Mouse (Mus musculus) heart, embryonic 12.5 days (tissue): ENCODE measurements around the gene Pif1. TPM values are rescaled to one million over a fixed set of nuclear protein-coding genes. Genes with fewer than 3 reads are reported as not detected.

Experiments used
- ATAC-seq: fragments of 200-750 bp; cut with Nextera tagmentation; 2 replicates; pipeline ENCODE4 v1.8.0; 2017; ENCODE audit warnings: moderate TSS enrichment, moderate library complexity; ENCODE audit not compliant: insufficient number of reproducible peaks, low FRiP score
- H3K27ac ChIP-seq: fragments of 300-500 bp; sonication (generic); 2 replicates; pipeline ENCODE4 v1.5.1; 2016; ENCODE audit warnings: mild to moderate bottlenecking, moderate library complexity; ENCODE audit not compliant: poor library complexity, severe bottlenecking
- H3K27me3 ChIP-seq: fragments of 300-500 bp; sonication (generic); replicated peaks from 2 replicates; pipeline ENCODE4 v1.6.1; 2016; ENCODE audit warnings: mild to moderate bottlenecking, moderate library complexity
- H3K36me3 ChIP-seq: fragments of 300-500 bp; sonication (generic); 2 replicates; pipeline ENCODE4 v1.6.1; 2016; ENCODE audit warnings: mild to moderate bottlenecking, moderate library complexity
- H3K4me1 ChIP-seq: fragments of 300-500 bp; sonication (generic); replicated peaks from 2 replicates; pipeline ENCODE4 v1.6.1; 2016; ENCODE audit warnings: mild to moderate bottlenecking
- H3K4me2 ChIP-seq: fragments of 300-500 bp; sonication (generic); 2 replicates; pipeline ENCODE4 v1.6.1; 2016; ENCODE audit warnings: mild to moderate bottlenecking, moderate library complexity
- H3K4me3 ChIP-seq: fragments of 300-500 bp; sonication (generic); 2 replicates; pipeline ENCODE4 v1.5.1; 2016; ENCODE audit warnings: mild to moderate bottlenecking
- H3K9ac ChIP-seq: fragments of 300-500 bp; sonication (generic); 2 replicates; pipeline ENCODE4 v1.6.1; 2016; ENCODE audit warnings: mild to moderate bottlenecking, moderate library complexity
- H3K9me3 ChIP-seq: fragments of 300-500 bp; sonication (generic); replicated peaks from 2 replicates; pipeline ENCODE4 v1.6.1; 2016; ENCODE audit warnings: mild to moderate bottlenecking, moderate library complexity
- WGBS: fragments of 180-500 bp; shearing (Covaris S2); methylation state at CpG from one replicate; pipeline ENCODE4 v1.1.7; 2016; 5-methylcytosine and 5-hydroxymethylcytosine counted together
- polyA plus RNA-seq: library from polyadenylated mRNA; unstranded; fragments of >200 nt; fragmentation: Nextera tagmentation; extraction: Ambion mirVana; gene quantifications from 2 replicates; pipeline ENCODE4 v1.2.1, GENCODE M21; 2016

Gene Pif1
- polyA plus RNA-seq, 1 experiment from 2014 or later: 12.4 TPM

DNA sequence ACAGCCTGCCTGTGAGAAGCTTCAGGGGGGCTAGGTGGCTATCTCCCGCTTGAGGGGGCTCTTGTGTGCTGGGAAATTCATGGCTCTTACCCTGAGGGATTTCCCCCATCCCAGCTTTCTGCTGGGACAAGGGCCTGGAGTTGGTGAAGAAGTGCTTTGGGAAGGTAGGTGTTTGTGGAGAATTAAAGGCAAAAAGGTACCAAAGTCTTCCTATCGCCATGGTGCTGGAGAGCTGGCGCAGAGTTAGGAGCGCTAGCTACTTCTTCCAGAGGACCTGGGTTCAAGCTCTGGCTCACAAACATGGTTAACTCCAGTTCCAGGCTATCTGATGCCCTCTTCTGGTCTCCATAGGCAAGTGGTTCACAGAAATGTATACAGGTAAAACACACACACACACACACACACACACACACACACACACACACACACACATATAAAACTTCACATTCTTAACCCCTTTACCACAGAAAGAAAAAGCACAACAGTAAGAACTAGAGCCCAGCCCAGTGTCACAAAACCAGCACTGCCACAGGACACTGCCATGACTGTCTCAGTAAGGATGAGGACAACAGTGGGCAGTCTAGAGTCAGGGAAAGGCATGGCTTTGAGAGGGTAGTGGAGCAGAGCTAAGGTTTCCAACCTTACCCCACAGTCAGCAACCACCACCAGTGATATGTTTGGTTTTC lies 9.3 kb upstream of the Pif1 start:
- Histone ChIP-seq H3K9me3 (no peaks in the 10 kb centered on the region), H3K4me2 (peak overlapping the region; percentile 74), H3K4me1 (peaks cover 56% of the 10 kb centered on the region), H3K4me3 (no peak overlapping the region), H3K36me3 (peaks cover 7% of the 10 kb centered on the region), H3K27ac (peak overlapping the region; percentile 58), H3K9ac (peak overlapping the region; percentile 37; the same call in 1 of the 2 replicates), H3K27me3 (no peaks in the 10 kb centered on the region)
- no peak for ATAC-seq
- WGBS: 87% methylated on average over 4 of the region's 4 CpGs

DNA sequence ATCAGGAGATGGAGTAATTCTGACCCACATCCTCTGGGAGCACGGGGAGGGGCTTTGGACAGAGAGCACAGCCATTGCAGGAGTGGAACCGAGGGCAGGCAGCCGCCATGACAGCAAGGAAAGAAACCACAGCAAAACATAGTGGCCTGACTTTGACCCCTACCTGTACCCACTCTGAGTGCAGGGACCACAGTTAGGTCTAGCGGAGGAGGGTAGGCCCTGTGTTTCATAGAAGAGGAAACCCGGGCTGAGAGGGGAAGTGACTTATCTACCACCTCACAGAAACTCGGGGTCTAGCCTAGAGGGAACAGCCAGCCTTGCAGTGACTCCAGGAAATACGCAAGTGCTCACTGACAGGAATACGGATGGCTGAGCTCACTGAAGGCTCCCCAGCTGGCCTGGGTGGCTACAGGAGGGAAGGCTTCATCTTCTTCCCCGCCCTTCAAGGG lies 8.1 kb upstream of the Pif1 start:
- H3K4me1 ChIP-seq: peaks cover 56% of the 10 kb centered on the region
- H3K36me3 ChIP-seq: no peaks in the 10 kb centered on the region
- WGBS: 34% methylated on average over 9 of the region's 9 CpGs

DNA sequence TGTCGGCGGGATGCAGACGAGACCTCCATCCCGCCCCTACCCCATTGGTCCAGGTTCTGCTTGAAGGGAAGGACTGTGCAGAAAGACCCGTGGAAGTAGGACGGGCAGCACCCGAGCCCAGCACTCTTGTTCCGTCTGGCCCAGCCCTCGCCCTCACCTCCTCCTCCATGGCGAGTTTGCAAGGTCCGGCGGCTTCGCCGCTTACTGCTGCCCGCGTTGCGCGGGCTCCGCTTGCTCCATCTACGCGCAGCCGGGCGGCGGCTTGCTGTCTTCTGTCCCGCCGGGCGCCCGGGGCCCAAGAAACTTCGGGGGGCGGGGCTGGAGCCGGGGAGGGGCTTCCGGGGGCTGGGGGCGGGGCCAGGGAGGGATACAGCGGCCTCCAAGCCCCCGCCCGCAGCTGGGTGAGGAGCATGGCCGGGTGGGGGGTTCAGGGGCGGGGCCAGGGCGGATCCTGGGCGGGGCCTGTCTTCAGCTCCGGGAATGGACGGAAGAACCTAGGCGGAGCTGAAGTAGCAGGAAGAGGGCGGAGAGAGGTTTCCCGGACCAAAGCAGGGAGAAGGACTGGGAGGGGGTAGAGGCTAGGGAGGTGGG lies 7.1 kb upstream of the Pif1 start, which contains the start of gene Plekho2:
Plekho2 (minus strand) TSS at position 260 of the 591 bp plus-strand sequence.
- H3K9me3 ChIP-seq: no peaks in the 10 kb centered on the region
- H3K4me3 ChIP-seq: peak within 1 kb of the TSS; percentile 58
- H3K27ac ChIP-seq: peak within 1 kb of the TSS; percentile 56
- H3K4me2 ChIP-seq: peak within 1 kb of the TSS; percentile 74
- peak within 1 kb of the TSS; percentile 70 for H3K9ac ChIP-seq
- peaks cover 51% of the 10 kb centered on the region for H3K4me1 ChIP-seq
- peak; percentile 89 for ATAC-seq
- no peaks in the 10 kb centered on the region for H3K36me3 ChIP-seq
- WGBS: under 1% methylated on average over 45 of the region's 45 CpGs
- no peaks in the 10 kb centered on the region for H3K27me3 ChIP-seq

More for the DNA sequence above, 8.1 kb upstream of the Pif1 start:
- Histone ChIP-seq H3K9ac (peak overlapping the region; percentile 70), H3K27ac (peak overlapping the region; percentile 41), H3K4me3 (peak overlapping the region; percentile 58), H3K9me3 (no peaks in the 10 kb centered on the region), H3K27me3 (no peaks in the 10 kb centered on the region), H3K4me2 (peak overlapping the region; percentile 74)
- no peak for ATAC-seq

DNA sequence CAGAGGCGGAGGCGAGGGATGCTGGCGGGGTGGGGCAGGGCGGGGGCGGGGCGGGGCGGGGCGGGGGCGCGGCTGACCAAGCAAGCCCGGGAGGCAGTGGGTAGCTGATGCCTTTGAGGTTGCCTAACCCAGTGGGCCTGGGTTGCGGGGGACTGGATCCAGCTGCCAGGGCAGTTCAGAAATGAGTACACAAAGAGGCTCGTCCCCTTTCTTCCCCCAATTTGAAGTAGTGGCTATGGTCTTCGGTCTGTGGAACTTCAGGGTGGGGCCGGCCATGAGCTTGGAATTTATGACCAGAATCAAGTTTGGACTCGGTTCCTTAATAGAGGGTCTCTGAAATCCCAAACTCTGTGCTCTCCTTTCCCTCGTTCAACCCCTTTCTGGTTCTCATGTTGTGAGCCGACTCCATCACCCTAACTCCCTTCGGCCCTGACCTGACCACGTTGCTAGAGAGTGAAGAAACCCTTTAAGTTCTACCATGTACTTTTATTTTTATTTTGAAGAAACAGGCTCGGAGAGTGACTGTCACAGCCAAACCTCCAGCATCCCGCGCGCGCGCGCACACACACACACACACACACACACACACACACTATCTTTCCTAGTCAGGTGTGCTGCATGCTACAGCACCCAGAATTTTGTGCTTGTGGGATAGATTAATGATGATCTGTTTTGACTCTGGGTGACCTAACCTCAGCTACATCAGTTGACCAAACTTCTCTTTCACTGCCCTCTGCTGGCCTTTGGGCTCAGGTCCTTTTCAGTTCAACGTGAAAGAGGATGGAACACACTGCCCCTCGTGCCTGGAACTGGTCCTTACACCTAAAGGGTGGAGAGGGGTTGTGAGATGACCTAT lies 6.3 kb upstream of the Pif1 start:
- Histone ChIP-seq H3K4me3 (peak overlapping the region; percentile 58), H3K27me3 (no peaks in the 10 kb centered on the region), H3K4me2 (peak overlapping the region; percentile 68), H3K36me3 (no peaks in the 10 kb centered on the region), H3K9ac (peak overlapping the region; percentile 47; the same call in 1 of the 2 replicates), H3K27ac (peak overlapping the region; percentile 56), H3K4me1 (peaks cover 43% of the 10 kb centered on the region), H3K9me3 (no peaks in the 10 kb centered on the region)
- 5% methylated on average over 19 of the region's 29 CpGs for WGBS
- ATAC-seq: peak; percentile 33; the same call in 1 of the 2 replicates

DNA sequence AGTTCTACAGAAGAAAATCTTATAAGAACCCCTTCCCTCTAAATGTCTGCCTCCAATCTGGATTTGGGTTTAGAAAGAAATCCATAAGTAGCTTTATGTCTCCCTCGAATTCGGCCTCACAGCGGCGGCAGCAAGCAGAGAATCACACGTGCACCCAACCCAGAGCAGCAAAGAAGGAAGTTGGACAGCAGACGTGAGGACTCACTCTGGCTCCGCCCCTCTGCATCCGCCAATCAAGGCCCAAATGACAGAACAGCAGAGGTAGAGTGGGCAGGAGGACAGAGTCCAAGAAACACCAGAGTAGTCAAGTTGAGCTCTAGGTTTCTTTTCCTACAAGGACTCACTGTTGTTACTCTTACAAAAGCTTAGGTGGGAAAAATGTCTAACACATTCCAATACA lies 3.9 kb upstream of the Pif1 start:
- H3K4me1 ChIP-seq: peaks cover 20% of the 10 kb centered on the region
- no peak overlapping the region for H3K4me2 ChIP-seq
- H3K4me3 ChIP-seq: no peak overlapping the region
- no peak overlapping the region for H3K27ac ChIP-seq
- 22% methylated on average over 8 of the region's 8 CpGs for WGBS
- H3K9ac ChIP-seq: no peak overlapping the region
- no peaks in the 10 kb centered on the region for H3K27me3 ChIP-seq
- H3K9me3 ChIP-seq: no peaks in the 10 kb centered on the region
- no peak for ATAC-seq
- no peaks in the 10 kb centered on the region for H3K36me3 ChIP-seq

DNA sequence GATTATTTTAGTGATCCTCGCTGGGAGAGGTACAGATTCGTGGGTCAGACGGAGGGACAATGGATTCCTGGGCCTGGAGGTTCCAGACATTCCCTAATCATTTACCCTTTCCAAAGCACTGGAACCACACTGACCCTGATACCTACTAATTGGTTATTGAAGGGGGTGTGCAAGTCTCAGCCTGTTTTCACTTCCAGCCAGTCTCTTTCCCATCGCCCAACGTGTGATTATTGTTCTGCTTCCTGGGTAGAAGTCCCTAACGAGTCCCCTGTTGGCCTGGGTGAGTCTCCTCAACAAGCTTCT lies 261 bp downstream of the Pif1 start:
- H3K27ac ChIP-seq: peak overlapping the region; percentile 67
- H3K27me3 ChIP-seq: no peaks in the 10 kb centered on the region

DNA sequence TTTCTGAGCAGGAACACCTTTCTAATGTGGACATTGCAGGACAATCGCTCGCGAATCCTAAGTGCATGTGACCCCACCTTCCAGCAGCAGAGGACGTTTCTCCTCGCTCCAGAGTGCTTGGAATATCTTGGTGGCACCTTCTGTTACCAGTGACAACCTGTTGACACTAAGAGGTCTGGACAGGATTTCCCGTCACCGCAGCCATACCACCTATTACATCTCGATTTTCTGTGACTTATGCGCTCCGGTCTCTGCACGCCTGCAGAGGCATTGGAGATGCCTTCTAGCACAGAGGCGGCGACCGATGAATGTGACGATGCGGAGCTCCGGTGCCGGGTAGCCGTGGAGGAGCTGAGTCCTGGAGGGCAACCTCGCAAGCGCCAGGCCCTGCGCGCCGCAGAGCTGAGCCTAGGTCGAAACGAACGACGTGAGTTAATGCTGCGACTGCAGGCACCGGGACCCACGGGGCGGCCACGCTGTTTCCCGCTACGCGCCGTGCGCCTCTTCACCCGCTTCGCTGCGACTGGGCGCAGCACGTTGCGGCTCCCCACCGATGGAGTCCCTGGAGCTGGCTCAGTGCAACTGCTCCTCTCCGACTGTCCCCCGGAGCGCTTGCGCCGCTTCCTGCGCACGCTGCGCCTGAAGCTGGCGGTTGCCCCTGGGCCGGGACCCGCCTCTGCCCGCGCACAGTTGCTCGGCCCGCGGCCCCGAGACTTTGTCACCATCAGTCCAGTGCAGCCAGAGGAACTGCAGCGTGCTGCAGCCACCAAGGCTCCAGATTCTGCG lies 806 bp downstream of the Pif1 start:
- peak; percentile 62 for ATAC-seq
- H3K4me3 ChIP-seq: peak overlapping the region; percentile 77
- H3K27ac ChIP-seq: peak overlapping the region; percentile 67

More for the DNA sequence above, 261 bp downstream of the Pif1 start:
- H3K9me3 ChIP-seq: no peaks in the 10 kb centered on the region
- peak overlapping the region; percentile 74 for H3K9ac ChIP-seq
- ATAC-seq: no peak; the same call in 1 of the 2 replicates
- H3K4me3 ChIP-seq: peak overlapping the region; percentile 77
- H3K4me2 ChIP-seq: peak overlapping the region; percentile 98
- peaks cover 24% of the 10 kb centered on the region for H3K36me3 ChIP-seq
- peaks cover 12% of the 10 kb centered on the region for H3K4me1 ChIP-seq
- WGBS: 0% methylated on average over 6 of the region's 6 CpGs

DNA sequence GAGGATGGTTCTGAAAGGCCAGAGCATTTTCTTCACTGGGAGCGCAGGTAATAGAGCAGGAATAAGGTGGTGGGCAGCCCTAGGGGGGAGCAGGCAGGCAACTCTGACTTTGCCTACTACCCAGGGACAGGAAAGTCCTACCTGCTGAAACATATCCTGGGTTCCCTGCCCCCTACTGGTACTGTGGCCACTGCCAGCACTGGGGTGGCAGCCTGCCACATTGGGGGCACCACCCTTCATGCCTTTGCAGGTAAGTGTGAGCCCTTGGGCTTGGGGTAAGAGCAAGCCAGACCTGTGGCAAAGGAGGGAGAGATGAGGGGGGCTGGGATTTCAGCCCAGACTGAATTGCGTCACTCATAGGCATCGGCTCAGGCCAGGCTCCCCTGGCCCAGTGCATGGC lies 2.1 kb downstream of the Pif1 start:
- Histone ChIP-seq H3K36me3 (peaks cover 42% of the 10 kb centered on the region), H3K4me2 (peak overlapping the region; percentile 98), H3K9me3 (no peaks in the 10 kb centered on the region), H3K4me1 (peaks cover 12% of the 10 kb centered on the region), H3K4me3 (peak overlapping the region; percentile 77), H3K27ac (no peak overlapping the region), H3K9ac (peak overlapping the region; percentile 74), H3K27me3 (no peaks in the 10 kb centered on the region)
- no peak for ATAC-seq
- 93% methylated on average over 3 of the region's 3 CpGs for WGBS

More for the DNA sequence above, 806 bp downstream of the Pif1 start:
- H3K9me3 ChIP-seq: no peaks in the 10 kb centered on the region
- H3K4me1 ChIP-seq: peaks cover 12% of the 10 kb centered on the region
- peak overlapping the region; percentile 74 for H3K9ac ChIP-seq
- H3K36me3 ChIP-seq: peaks cover 29% of the 10 kb centered on the region
- WGBS: under 1% methylated on average over 64 of the region's 64 CpGs
- H3K27me3 ChIP-seq: no peaks in the 10 kb centered on the region
- peak overlapping the region; percentile 98 for H3K4me2 ChIP-seq

DNA sequence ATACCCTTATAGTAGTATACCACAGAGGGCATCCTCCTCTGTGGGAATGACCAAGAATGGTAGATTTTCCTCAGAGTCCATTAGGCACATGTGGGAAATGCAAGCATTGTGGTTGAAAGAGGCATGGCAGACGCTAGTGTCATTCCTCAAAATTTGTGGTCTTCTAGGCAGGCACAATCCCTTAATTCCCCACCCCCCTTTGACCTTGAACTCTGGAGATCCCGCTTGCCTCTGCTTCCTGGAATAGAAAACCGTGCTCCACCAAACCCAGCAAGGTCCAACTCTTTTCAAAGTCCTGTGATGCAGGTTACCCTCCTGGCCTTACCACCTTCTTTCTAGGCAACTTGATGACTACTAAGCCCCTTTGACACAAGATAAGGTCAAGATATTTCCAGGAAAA lies 5.8 kb downstream of the Pif1 start:
- H3K9me3 ChIP-seq: no peaks in the 10 kb centered on the region
- WGBS: 80% methylated on average over 3 of the region's 3 CpGs
- H3K4me3 ChIP-seq: no peak overlapping the region
- peaks cover 12% of the 10 kb centered on the region for H3K4me1 ChIP-seq
- H3K4me2 ChIP-seq: no peak overlapping the region
- H3K27me3 ChIP-seq: no peaks in the 10 kb centered on the region
- no peak overlapping the region for H3K27ac ChIP-seq
- H3K36me3 ChIP-seq: peaks cover 61% of the 10 kb centered on the region
- no peak for ATAC-seq
- no peak overlapping the region for H3K9ac ChIP-seq

DNA sequence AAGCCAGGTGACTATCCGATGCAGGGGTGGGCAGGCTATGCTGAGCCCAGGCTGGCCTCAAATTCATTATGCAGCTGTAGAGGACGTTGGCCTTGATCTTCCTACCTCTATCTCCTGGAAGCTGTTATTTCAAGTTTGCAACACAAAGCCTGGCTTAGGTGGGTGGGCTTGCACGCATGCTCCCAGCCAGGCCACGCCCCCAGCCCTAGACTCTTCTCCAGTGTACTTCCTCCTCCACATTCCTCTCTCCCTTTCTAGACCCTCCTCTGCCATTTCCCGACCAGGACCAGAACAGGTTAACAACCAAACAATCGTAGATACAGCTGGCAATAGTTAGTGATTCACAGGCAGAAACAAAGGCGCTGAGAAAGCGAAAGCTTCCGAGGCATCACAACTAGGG lies 6.6 kb downstream of the Pif1 start:
- no peak for ATAC-seq
- no peak overlapping the region for H3K4me2 ChIP-seq
- peaks cover 61% of the 10 kb centered on the region for H3K36me3 ChIP-seq

More for the DNA sequence above, 6.6 kb downstream of the Pif1 start:
- WGBS: 88% methylated on average over 9 of the region's 9 CpGs
- no peaks in the 10 kb centered on the region for H3K9me3 ChIP-seq
- no peak overlapping the region for H3K9ac ChIP-seq
- peaks cover 9% of the 10 kb centered on the region for H3K4me1 ChIP-seq
- H3K27ac ChIP-seq: no peak overlapping the region
- H3K27me3 ChIP-seq: no peaks in the 10 kb centered on the region
- no peak overlapping the region for H3K4me3 ChIP-seq
